Mouse (Mus musculus): ENCODE measurements at regions not wholly inside any gene's neighbourhood (a gene's known extent, or its start where the extent isn't known, plus 50 kb on each side); places are given as distances from the start of the nearest gene placed in this dataset.

DNA sequence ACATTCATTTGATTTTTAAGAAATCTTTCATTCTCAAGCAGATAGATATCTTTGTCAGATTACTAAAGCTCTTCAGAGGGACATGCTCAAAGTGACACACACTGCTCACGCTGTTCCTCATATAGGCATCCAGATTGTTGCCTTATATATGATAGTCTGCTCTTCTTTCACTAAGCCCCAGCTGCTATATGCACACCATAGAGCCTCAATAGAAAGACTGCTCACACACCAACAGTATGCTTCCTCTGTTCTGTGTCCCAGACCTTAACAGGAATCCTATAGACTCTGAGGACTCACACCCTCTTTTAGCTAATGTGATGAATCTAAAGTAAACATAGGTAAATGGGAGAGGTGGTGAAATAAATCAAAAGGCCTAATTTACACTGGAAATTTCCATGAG is 561.8 kb downstream of the Smarca1 start:
- no peak for DNase-seq (ENCODE audit: low read depth, low spot score)

- peak; percentile 1 for DNase-seq (ENCODE audit: low read depth, low spot score)
Observed at GRCm38 (mm10) chrX:47328817-47329216, 564.0 kb downstream of the Smarca1 start.

- no peak for DNase-seq (ENCODE audit: low read depth, low spot score)
Observed at GRCm38 (mm10) chrX:47315810-47316209, 577.0 kb downstream of the Smarca1 start.

DNA sequence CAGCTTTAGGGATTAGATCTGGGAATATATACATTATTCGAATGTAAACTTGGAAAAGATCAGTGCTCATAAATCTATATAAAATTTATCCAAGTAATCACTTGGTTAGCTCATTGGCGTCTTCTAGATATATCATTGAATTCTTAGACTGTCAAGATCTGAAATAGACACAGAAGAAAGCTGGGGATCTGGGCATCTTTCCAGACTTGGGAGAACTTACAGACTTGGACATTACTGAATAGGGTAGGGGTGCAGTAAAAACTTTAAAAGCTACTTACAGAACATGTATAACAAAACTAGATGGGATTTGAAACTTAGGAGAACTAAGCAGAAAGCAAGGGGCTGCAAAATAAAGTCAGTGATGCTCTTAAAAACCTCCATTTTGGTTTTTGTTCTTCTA is 585.6 kb downstream of the Smarca1 start:
- no peak for DNase-seq (ENCODE audit: low read depth, low spot score)

GRCm38 (mm10) chrX:47303547-47303946 is 589.2 kb downstream of the Smarca1 start:
- no peak for DNase-seq (ENCODE audit: low read depth, low spot score)

GRCm38 (mm10) chrX:47292548-47293147 is 600.1 kb downstream of the Smarca1 start:
- peak; percentile 4 for DNase-seq (ENCODE audit: low read depth, low spot score)

Measured in embryo, embryonic 11.5 days (tissue).